Mouse (Mus musculus) ES-E14 (cell line): Measurements from ENCODE around the gene Rprd2.

ENCODE experiments used
- ZC3H11A ChIP-seq: IDR thresholded peaks from 2 replicates; pipeline ENCODE4 v1.6.1; 2012; ENCODE audit warnings: low read depth, mild to moderate bottlenecking, inconsistent platforms, low read length, borderline replicate concordance
- ZNF384 ChIP-seq: IDR thresholded peaks from 2 replicates; pipeline ENCODE4 v1.6.1; 2012; ENCODE audit warnings: low read depth, low read length, inconsistent platforms

DNA sequence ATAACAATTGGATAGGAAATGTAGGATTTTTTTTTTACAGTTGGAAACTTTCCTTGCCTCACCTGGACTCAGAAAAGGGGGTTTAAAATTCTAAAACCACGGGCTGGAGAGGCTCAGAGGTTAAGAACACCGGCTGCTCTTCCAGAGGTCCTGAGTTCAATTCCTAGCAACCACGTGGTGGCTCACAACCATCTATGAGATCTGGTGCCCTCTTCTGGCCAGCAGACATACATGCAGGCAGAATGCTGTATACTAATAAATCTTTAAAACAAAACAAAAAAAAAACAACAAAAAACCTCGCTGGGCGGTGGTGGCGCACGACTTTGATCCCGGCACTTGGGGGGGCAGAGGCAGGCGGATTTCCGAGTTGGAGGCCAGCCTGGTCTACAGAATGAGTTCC is 42.6 kb upstream of the Rprd2 start:
- no peak for TF ChIP-seq ZC3H11A
- no peak for TF ChIP-seq ZNF384
